Mouse (Mus musculus) intestine, postnatal 0 days (tissue): Measurements from ENCODE around the gene Crlf1. TPM values are rescaled to one million over a fixed set of nuclear protein-coding genes. Genes with fewer than 3 reads are reported as not detected.

Experiments used
- ATAC-seq: fragments of 200-750 bp; cut with Nextera tagmentation; 2 replicates; pipeline ENCODE4 v1.8.0; 2017; ENCODE audit warnings: mild to moderate bottlenecking, moderate TSS enrichment, moderate library complexity
- H3K27ac ChIP-seq: fragments of 300-500 bp; sonication (generic); 2 replicates; pipeline ENCODE4 v1.5.1; 2014; ENCODE audit warnings: mild to moderate bottlenecking, low read depth, low read length, moderate library complexity
- H3K27me3 ChIP-seq: fragments of 300-500 bp; sonication (generic); replicated peaks from 2 replicates; pipeline ENCODE4 v1.6.1; 2014; ENCODE audit warnings: low read length, mixed read lengths; ENCODE audit not compliant: control insufficient read depth, insufficient read depth
- H3K36me3 ChIP-seq: fragments of 300-500 bp; sonication (generic); 2 replicates; pipeline ENCODE4 v1.6.1; 2014; ENCODE audit warnings: mild to moderate bottlenecking, moderate library complexity; ENCODE audit not compliant: control insufficient read depth, insufficient read depth
- H3K4me1 ChIP-seq: fragments of 300-500 bp; sonication (generic); replicated peaks from 2 replicates; pipeline ENCODE4 v1.6.1; 2014; ENCODE audit warnings: antibody characterized with exemption, low read length, mixed read lengths; ENCODE audit not compliant: control insufficient read depth, insufficient read depth
- H3K4me2 ChIP-seq: fragments of 300-500 bp; sonication (generic); replicated peaks from 2 replicates; pipeline ENCODE4 v1.6.1; 2014; ENCODE audit warnings: low read depth, mild to moderate bottlenecking, moderate library complexity
- H3K4me3 ChIP-seq: fragments of 300-500 bp; sonication (generic); 2 replicates; pipeline ENCODE4 v1.5.1; 2014; ENCODE audit warnings: low read depth, low read length
- H3K9ac ChIP-seq: fragments of 300-500 bp; sonication (generic); 2 replicates; pipeline ENCODE4 v1.6.1; 2014; ENCODE audit warnings: mild to moderate bottlenecking, low read depth, low read length
- H3K9me3 ChIP-seq: fragments of 300-500 bp; sonication (generic); 2 replicates; pipeline ENCODE4 v1.6.1; 2016; ENCODE audit warnings: mixed run types; ENCODE audit not compliant: control insufficient read depth
- CTCF ChIP-seq: sonication (generic); IDR thresholded peaks from 2 replicates; pipeline ENCODE4 v1.5.1; 2016; ENCODE audit warnings: low read depth, mild to moderate bottlenecking, control low read depth, antibody characterized with exemption, moderate library complexity
- WGBS: fragments of 180-500 bp; shearing (Covaris S2); extraction: QIAGEN DNeasy Blood & Tissue Kit; methylation state at CpG from one replicate; pipeline ENCODE4 v1.1.7; 2014; 5-methylcytosine and 5-hydroxymethylcytosine counted together
- polyA plus RNA-seq: library from polyadenylated mRNA; unstranded; fragments of >200 nt; fragmentation: Nextera tagmentation; extraction: Ambion mirVana; gene quantifications from 2 replicates; pipeline ENCODE4 v1.2.1, GENCODE M21; 2015

Gene Crlf1
- polyA plus RNA-seq, 1 experiment from 2014 or later, result 0.81 TPM

DNA sequence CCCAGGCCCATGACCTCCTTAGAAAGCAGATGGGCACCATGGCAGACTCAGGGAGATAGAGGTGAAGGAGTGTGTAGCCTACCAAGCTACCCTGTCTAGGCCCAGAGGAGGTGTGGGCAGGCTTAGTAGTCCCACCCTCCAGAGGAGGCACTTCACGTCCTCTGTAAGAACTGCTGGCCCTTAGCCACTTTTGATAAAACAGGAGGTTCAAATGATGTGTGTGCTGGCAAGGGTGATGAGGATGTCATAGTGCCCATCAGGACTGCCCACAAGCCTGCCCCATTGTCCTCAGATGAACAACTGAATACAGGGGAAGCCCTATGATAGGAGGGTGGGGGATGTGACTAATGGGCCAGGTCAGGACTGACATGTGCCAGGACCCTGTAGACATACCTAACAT, 59.9 kb downstream of the Crlf1 start:
- no peak for ATAC-seq
- H3K36me3 ChIP-seq, result no peaks in the 10 kb centered on the region; the same call in 1 of the 2 replicates
- TF ChIP-seq CTCF, result no peak
- no peak overlapping the region for H3K4me3 ChIP-seq
- no peak overlapping the region for H3K4me2 ChIP-seq
- no peak overlapping the region for H3K27ac ChIP-seq
- no peaks in the 10 kb centered on the region for H3K9me3 ChIP-seq
- H3K4me1 ChIP-seq, result peaks cover 17% of the 10 kb centered on the region
- 39% methylated on average over 1 of the region's 1 CpGs for WGBS
- H3K27me3 ChIP-seq, result no peaks in the 10 kb centered on the region
- no peak overlapping the region for H3K9ac ChIP-seq

Other genes with a start within 250 kb of the Crlf1 start
- gene Homer3, start 210.3 kb upstream of the Crlf1 start, polyA plus RNA-seq, result 18.5 and 18.7 TPM in 2 replicates
- gene Ddx49, start 190.7 kb upstream of the Crlf1 start, polyA plus RNA-seq, result 32.9 and 34.5 TPM in 2 replicates
- gene Cope, start 190.6 kb upstream of the Crlf1 start, polyA plus RNA-seq, result 338 and 383 TPM in 2 replicates
- 1.3 and 1.7 TPM in 2 replicates for gene Cers1, start 177.4 kb upstream of the Crlf1 start, polyA plus RNA-seq
- gene Gdf1, start 163.3 kb upstream of the Crlf1 start, polyA plus RNA-seq, result 0.38 TPM in 1 of 2 replicates, not detected in the other
- 9.7 and 10.1 TPM in 2 replicates for gene Upf1, start 139.9 kb upstream of the Crlf1 start, polyA plus RNA-seq
- 0.25 and 0.41 TPM in 2 replicates for gene Comp, start 119.6 kb upstream of the Crlf1 start, polyA plus RNA-seq
- gene Crtc1, start 53.6 kb upstream of the Crlf1 start, polyA plus RNA-seq, result 8.1 and 9.2 TPM in 2 replicates
- gene Klhl26, start 16.2 kb upstream of the Crlf1 start, polyA plus RNA-seq, result 9.3 and 10.5 TPM in 2 replicates
- 2.3 and 2.4 TPM in 2 replicates for gene Tmem59l, start 5.8 kb upstream of the Crlf1 start, polyA plus RNA-seq
- gene Rex1bd, start 13.6 kb downstream of the Crlf1 start, polyA plus RNA-seq, result 145 and 148 TPM in 2 replicates
- gene Uba52, start 17.6 kb downstream of the Crlf1 start, polyA plus RNA-seq, result 805 and 863 TPM in 2 replicates
- 199 and 203 TPM in 2 replicates for gene Fkbp8, start 34.6 kb downstream of the Crlf1 start, polyA plus RNA-seq
- 46.4 and 52.1 TPM in 2 replicates for gene Kxd1, start 34.8 kb downstream of the Crlf1 start, polyA plus RNA-seq
- gene Ell, start 46.3 kb downstream of the Crlf1 start, polyA plus RNA-seq, result 11.8 and 13.0 TPM in 2 replicates
- 19.4 and 21.0 TPM in 2 replicates for gene Isyna1, start 101.2 kb downstream of the Crlf1 start, polyA plus RNA-seq
- gene Ssbp4, start 115.7 kb downstream of the Crlf1 start, polyA plus RNA-seq, result 63.2 and 65.3 TPM in 2 replicates
- 2.1 and 2.2 TPM in 2 replicates for gene Lrrc25, start 123.0 kb downstream of the Crlf1 start, polyA plus RNA-seq
- 1.7 and 1.9 TPM in 2 replicates for gene Gdf15, start 139.3 kb downstream of the Crlf1 start, polyA plus RNA-seq
- 79.0 and 92.1 TPM in 2 replicates for gene Pgpep1, start 167.2 kb downstream of the Crlf1 start, polyA plus RNA-seq
- gene Lsm4, start 180.1 kb downstream of the Crlf1 start, polyA plus RNA-seq, result 181 and 182 TPM in 2 replicates
- 114 and 121 TPM in 2 replicates for gene Jund, start 205.8 kb downstream of the Crlf1 start, polyA plus RNA-seq
- not detected in 2 replicates for gene Iqcn, start 210.3 kb downstream of the Crlf1 start, polyA plus RNA-seq
- 2.8 TPM in 2 replicates for gene Gm3336, start 225.4 kb downstream of the Crlf1 start, polyA plus RNA-seq
- 0.21 and 0.31 TPM in 2 replicates for gene Pde4c, start 230.6 kb downstream of the Crlf1 start, polyA plus RNA-seq